Mouse (Mus musculus): ENCODE measurements around the gene Ntf3.

GRCm38 (mm10) chr6:126080531-126080930, 86.2 kb downstream of the Ntf3 start:
- TF ChIP-seq USF1 (IDR thresholded peaks at IDR 0.05; ENCODE audit: low read depth) (no peak), POLR2A (IDR thresholded peaks at IDR 0.05; ENCODE audit: insufficient read length, low read depth) (no peak), MAX (IDR thresholded peaks at IDR 0.05; ENCODE audit: low read depth) (no peak)

Data from myocyte (in vitro differentiated cells).